Mouse (Mus musculus) kidney, embryonic 14.5 days (tissue): ENCODE data around the gene Psme1. TPM values are rescaled to one million over a fixed set of nuclear protein-coding genes. Genes with fewer than 3 reads are reported as not detected.

Experiments
- ATAC-seq: fragments of 200-750 bp; cut with Nextera tagmentation; 2 replicates; pipeline ENCODE4 v1.8.0; 2017; ENCODE audit warnings: moderate number of reproducible peaks, mild to moderate bottlenecking, moderate TSS enrichment, moderate library complexity; ENCODE audit not compliant: low FRiP score, low TSS enrichment
- H3K27ac ChIP-seq: fragments of 300-500 bp; sonication (generic); 2 replicates; pipeline ENCODE4 v1.5.1; 2014; ENCODE audit warnings: low read depth, mild to moderate bottlenecking, low read length, moderate library complexity, mixed read lengths
- H3K27me3 ChIP-seq: fragments of 300-500 bp; sonication (generic); 2 replicates; pipeline ENCODE4 v1.6.1; 2014; ENCODE audit warnings: mild to moderate bottlenecking, low read length; ENCODE audit not compliant: control insufficient read depth, insufficient read depth
- H3K36me3 ChIP-seq: fragments of 300-500 bp; sonication (generic); 2 replicates; pipeline ENCODE4 v1.6.1; 2014; ENCODE audit warnings: low read length, mixed read lengths; ENCODE audit not compliant: control insufficient read depth, insufficient read depth
- H3K4me1 ChIP-seq: fragments of 300-500 bp; sonication (generic); 2 replicates; pipeline ENCODE4 v1.6.1; 2014; ENCODE audit warnings: low read length, mixed read lengths; ENCODE audit not compliant: control insufficient read depth, insufficient read depth
- H3K4me2 ChIP-seq: fragments of 300-500 bp; sonication (generic); replicated peaks from 2 replicates; pipeline ENCODE4 v1.6.1; 2014; ENCODE audit warnings: low read depth, mild to moderate bottlenecking, low read length
- H3K4me3 ChIP-seq: fragments of 300-500 bp; sonication (generic); 2 replicates; pipeline ENCODE4 v1.5.1; 2014; ENCODE audit warnings: mild to moderate bottlenecking, low read length
- H3K9ac ChIP-seq: fragments of 300-500 bp; sonication (generic); 2 replicates; pipeline ENCODE4 v1.6.1; 2014; ENCODE audit warnings: low read depth, mild to moderate bottlenecking, low read length, moderate library complexity
- H3K9me3 ChIP-seq: fragments of 300-500 bp; sonication (generic); 2 replicates; pipeline ENCODE4 v1.6.1; 2016; ENCODE audit warnings: low read length; ENCODE audit not compliant: control insufficient read depth
- WGBS: fragments of 180-500 bp; shearing (Covaris S2); extraction: QIAGEN DNeasy Blood & Tissue Kit; methylation state at CpG from one replicate; pipeline ENCODE4 v1.1.7; 2014; 5-methylcytosine and 5-hydroxymethylcytosine counted together
- polyA plus RNA-seq: library from polyadenylated mRNA; unstranded; fragments of >200 nt; fragmentation: Nextera tagmentation; extraction: Ambion mirVana; gene quantifications from 2 replicates; pipeline ENCODE4 v1.2.1, GENCODE M21; 2014

Gene Psme1
- polyA plus RNA-seq, 1 experiment from 2014 or later: 142 TPM

GRCm38 (mm10) chr14:55561860-55562259 lies 16.1 kb upstream of the Psme1 start:
- Histone ChIP-seq H3K4me1 (peaks cover 6% of the 10 kb centered on the region; the same call in 1 of the 2 replicates), H3K27ac (no peak overlapping the region), H3K4me2 (peak overlapping the region; percentile 83), H3K4me3 (peak overlapping the region; percentile 61), H3K9ac (0 out of 2 replicates have a peak overlapping the region, but pooled peaks have one; percentile 1), H3K27me3 (no peaks in the 10 kb centered on the region), H3K36me3 (peaks cover 37% of the 10 kb centered on the region), H3K9me3 (no peaks in the 10 kb centered on the region)
- no peak for ATAC-seq
- 69% methylated on average over 10 of the region's 10 CpGs for WGBS

DNA sequence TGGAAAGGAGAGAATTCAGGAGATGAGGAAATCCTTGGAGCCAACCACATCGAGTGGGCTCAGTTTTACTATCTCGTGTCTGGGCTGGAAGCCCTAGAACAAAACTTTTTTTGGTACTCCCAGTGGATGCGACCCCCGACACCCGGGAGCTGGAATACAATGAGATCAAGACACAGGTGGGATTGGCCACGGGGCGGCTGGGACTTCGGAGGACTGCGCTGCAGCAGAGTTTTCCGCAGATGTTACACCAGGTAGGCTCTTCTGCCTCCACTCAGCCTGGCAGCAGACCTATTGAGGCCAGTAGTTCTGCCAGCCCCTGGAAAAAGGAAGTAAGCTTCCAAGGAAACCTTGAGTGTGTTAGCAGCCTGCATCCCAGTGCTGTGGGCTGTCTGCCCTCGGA lies 14.7 kb upstream of the Psme1 start:
- 91% methylated on average over 11 of the region's 11 CpGs for WGBS
- Histone ChIP-seq H3K9ac (no peak overlapping the region), H3K4me2 (no peak overlapping the region), H3K36me3 (peaks cover 51% of the 10 kb centered on the region), H3K27ac (no peak overlapping the region), H3K4me1 (peaks cover 6% of the 10 kb centered on the region; the same call in 1 of the 2 replicates), H3K4me3 (no peak overlapping the region), H3K9me3 (no peaks in the 10 kb centered on the region), H3K27me3 (no peaks in the 10 kb centered on the region)
- ATAC-seq: no peak

DNA sequence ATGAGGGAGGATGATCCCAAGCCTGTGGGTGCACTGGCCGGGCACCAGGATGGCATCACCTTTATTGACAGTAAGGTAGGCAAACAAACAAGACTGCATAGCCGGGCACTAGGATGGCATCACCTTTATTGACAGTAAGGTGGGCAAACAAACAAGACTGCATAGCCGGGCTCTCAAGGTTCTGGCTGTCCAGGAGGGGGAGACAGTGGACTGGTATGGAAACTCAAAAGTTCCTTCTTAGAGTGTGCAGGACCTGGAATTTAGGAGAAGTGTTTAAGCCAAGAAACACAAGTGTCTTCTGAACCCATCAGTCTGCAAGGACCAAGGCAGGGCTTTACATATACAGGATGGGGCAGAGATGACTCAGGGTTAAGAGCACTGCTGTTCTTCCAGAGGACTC lies 12.2 kb upstream of the Psme1 start:
- Histone ChIP-seq H3K4me1 (0 out of 2 replicates have a peak, but pooled peaks cover 6% of the 10 kb centered on the region), H3K36me3 (peaks cover 66% of the 10 kb centered on the region), H3K27ac (no peak overlapping the region), H3K9ac (no peak overlapping the region), H3K27me3 (no peaks in the 10 kb centered on the region), H3K4me2 (no peak overlapping the region), H3K4me3 (no peak overlapping the region), H3K9me3 (no peaks in the 10 kb centered on the region)
- 83% methylated on average over 3 of the region's 3 CpGs for WGBS
- ATAC-seq: no peak

DNA sequence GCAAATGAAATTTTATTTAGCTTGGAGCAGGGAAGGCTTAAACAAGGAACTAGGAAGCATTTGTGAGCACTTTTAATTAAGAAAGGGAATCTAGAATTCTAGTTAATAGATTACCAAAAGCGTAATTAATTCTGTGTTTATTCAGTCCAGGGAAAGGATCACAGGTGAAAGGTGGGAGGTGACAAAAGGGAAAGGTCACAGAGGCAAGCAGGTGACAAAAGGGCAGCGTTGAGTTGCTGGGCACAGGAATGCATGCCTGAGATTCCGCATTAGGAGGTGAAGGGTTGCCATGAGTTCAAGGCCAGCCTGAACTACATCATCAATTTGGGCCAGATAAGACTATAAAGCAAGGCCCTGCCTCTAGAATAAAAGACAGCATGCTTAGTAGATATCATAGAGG lies 10.4 kb upstream of the Psme1 start:
- Histone ChIP-seq H3K4me3 (no peak overlapping the region), H3K9ac (no peak overlapping the region), H3K4me1 (no peaks in the 10 kb centered on the region), H3K27me3 (no peaks in the 10 kb centered on the region), H3K27ac (no peak overlapping the region), H3K36me3 (peaks cover 66% of the 10 kb centered on the region), H3K4me2 (no peak overlapping the region), H3K9me3 (no peaks in the 10 kb centered on the region)
- WGBS: 77% methylated on average over 3 of the region's 3 CpGs
- ATAC-seq: no peak

GRCm38 (mm10) chr14:55570588-55570987 lies 7.3 kb upstream of the Psme1 start:
- H3K27me3 ChIP-seq: no peaks in the 10 kb centered on the region
- peaks cover 41% of the 10 kb centered on the region for H3K36me3 ChIP-seq
- H3K4me1 ChIP-seq: 0 out of 2 replicates have a peak, but pooled peaks cover 4% of the 10 kb centered on the region
- ATAC-seq: no peak
- H3K9ac ChIP-seq: no peak overlapping the region
- H3K4me2 ChIP-seq: no peak overlapping the region
- WGBS: 87% methylated on average over 2 of the region's 2 CpGs
- H3K4me3 ChIP-seq: no peak overlapping the region
- H3K27ac ChIP-seq: no peak overlapping the region
- no peaks in the 10 kb centered on the region for H3K9me3 ChIP-seq

- Histone ChIP-seq H3K4me2 (no peak overlapping the region), H3K9ac (no peak overlapping the region), H3K4me1 (0 out of 2 replicates have a peak, but pooled peaks cover 10% of the 10 kb centered on the region), H3K27me3 (no peaks in the 10 kb centered on the region), H3K4me3 (no peak overlapping the region), H3K9me3 (no peaks in the 10 kb centered on the region), H3K36me3 (peaks cover 29% of the 10 kb centered on the region), H3K27ac (no peak overlapping the region)
- ATAC-seq: no peak
Measured at GRCm38 (mm10) chr14:55571760-55572159, 6.2 kb upstream of the Psme1 start.

GRCm38 (mm10) chr14:55575302-55575701 lies 2.6 kb upstream of the Psme1 start, which contains the start of gene Fitm1:
Gene Fitm1 (plus strand): TSS chr14:55575617.
- peak within 1 kb of the TSS; percentile 13; the same call in 1 of the 2 replicates for H3K4me2 ChIP-seq
- H3K9ac ChIP-seq: 0 out of 2 replicates have a peak within 1 kb of the TSS, but pooled peaks have one; percentile 8
- 80% methylated on average over 8 of the region's 8 CpGs for WGBS
- ATAC-seq: no peak
- no peak within 1 kb of the TSS for H3K27ac ChIP-seq
- H3K27me3 ChIP-seq: no peaks in the 10 kb centered on the region
- H3K36me3 ChIP-seq: no peaks in the 10 kb centered on the region
- peaks cover 19% of the 10 kb centered on the region for H3K4me1 ChIP-seq
- no peak within 1 kb of the TSS for H3K4me3 ChIP-seq
- no peaks in the 10 kb centered on the region for H3K9me3 ChIP-seq

DNA sequence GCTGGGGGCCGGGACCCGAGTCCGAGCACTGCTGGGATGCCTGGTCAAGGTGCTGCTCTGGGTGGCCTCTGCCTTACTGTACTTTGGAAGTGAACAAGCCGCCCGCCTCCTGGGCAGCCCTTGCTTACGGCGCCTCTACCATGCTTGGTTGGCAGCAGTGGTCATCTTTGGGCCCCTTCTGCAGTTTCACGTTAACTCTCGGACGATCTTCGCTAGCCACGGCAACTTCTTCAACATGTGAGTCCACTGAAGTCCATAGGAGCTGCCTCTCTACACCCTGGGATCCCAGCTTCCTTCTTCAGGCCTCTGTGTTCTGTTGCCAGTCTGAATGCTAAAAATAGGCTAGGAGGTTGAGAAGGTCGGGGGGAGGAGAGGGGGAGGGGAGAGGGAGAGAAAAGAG lies 2.2 kb upstream of the Psme1 start:
- Histone ChIP-seq H3K4me1 (peaks cover 19% of the 10 kb centered on the region), H3K27ac (no peak overlapping the region), H3K9me3 (no peaks in the 10 kb centered on the region), H3K4me2 (peak overlapping the region; percentile 13; the same call in 1 of the 2 replicates), H3K36me3 (peaks cover 3% of the 10 kb centered on the region; the same call in 1 of the 2 replicates), H3K27me3 (no peaks in the 10 kb centered on the region), H3K4me3 (no peak overlapping the region), H3K9ac (no peak overlapping the region)
- WGBS: 76% methylated on average over 13 of the region's 13 CpGs
- ATAC-seq: no peak

- Histone ChIP-seq H3K36me3 (peaks cover 8% of the 10 kb centered on the region; the same call in 1 of the 2 replicates), H3K4me2 (no peak overlapping the region), H3K27ac (no peak overlapping the region), H3K9me3 (no peaks in the 10 kb centered on the region), H3K4me3 (no peak overlapping the region), H3K4me1 (peaks cover 19% of the 10 kb centered on the region), H3K9ac (no peak overlapping the region), H3K27me3 (no peaks in the 10 kb centered on the region)
- ATAC-seq: no peak
- WGBS: 78% methylated on average over 16 of the region's 16 CpGs
Measured at GRCm38 (mm10) chr14:55576376-55576775, 1.5 kb upstream of the Psme1 start.
